Mouse (Mus musculus) intestine, embryonic 16.5 days (tissue): ENCODE data around the gene Sema4f. TPM values are rescaled to one million over a fixed set of nuclear protein-coding genes. Genes with fewer than 3 reads are reported as not detected.

Experiments used
- ATAC-seq: fragments of 200-750 bp; cut with Nextera tagmentation; 2 replicates; pipeline ENCODE4 v1.8.0; 2017; ENCODE audit warnings: moderate TSS enrichment, moderate library complexity
- H3K27ac ChIP-seq: fragments of 300-500 bp; sonication (generic); 2 replicates; pipeline ENCODE4 v1.5.1; 2014; ENCODE audit warnings: mild to moderate bottlenecking, low read length
- H3K27me3 ChIP-seq: fragments of 300-500 bp; sonication (generic); replicated peaks from 2 replicates; pipeline ENCODE4 v1.6.1; 2014; ENCODE audit warnings: low read length, control low read depth, mixed read lengths; ENCODE audit not compliant: control insufficient read depth, insufficient read depth
- H3K36me3 ChIP-seq: fragments of 300-500 bp; sonication (generic); 2 replicates; pipeline ENCODE4 v1.6.1; 2014; ENCODE audit warnings: low read length, control low read depth; ENCODE audit not compliant: control insufficient read depth, insufficient read depth
- H3K4me1 ChIP-seq: fragments of 300-500 bp; sonication (generic); 2 replicates; pipeline ENCODE4 v1.6.1; 2014; ENCODE audit warnings: low read length, control low read depth, mixed read lengths; ENCODE audit not compliant: control insufficient read depth, insufficient read depth
- H3K4me2 ChIP-seq: fragments of 300-500 bp; sonication (generic); 2 replicates; pipeline ENCODE4 v1.6.1; 2014; ENCODE audit warnings: low read depth, low read length, control low read depth
- H3K4me3 ChIP-seq: fragments of 300-500 bp; sonication (generic); 2 replicates; pipeline ENCODE4 v1.5.1; 2014; ENCODE audit warnings: mild to moderate bottlenecking, low read length
- H3K9ac ChIP-seq: fragments of 300-500 bp; sonication (generic); 2 replicates; pipeline ENCODE4 v1.6.1; 2014; ENCODE audit warnings: low read depth, low read length
- H3K9me3 ChIP-seq: fragments of 300-500 bp; sonication (generic); 2 replicates; pipeline ENCODE4 v1.6.1; 2016; ENCODE audit warnings: low read length, control low read depth; ENCODE audit not compliant: control insufficient read depth
- WGBS: fragments of 180-500 bp; shearing (Covaris S2); extraction: QIAGEN DNeasy Blood & Tissue Kit; methylation state at CpG from one replicate; pipeline ENCODE4 v1.1.7; 2014; 5-methylcytosine and 5-hydroxymethylcytosine counted together
- polyA plus RNA-seq: library from polyadenylated mRNA; unstranded; fragments of >200 nt; fragmentation: Nextera tagmentation; extraction: Ambion mirVana; gene quantifications from 2 replicates; pipeline ENCODE4 v1.2.1, GENCODE M21; 2015

Sema4f gene
- polyA plus RNA-seq, 1 experiment from 2014 or later: 1.2 TPM

GRCm38 (mm10) chr6:82862042-82862441 lies 77.5 kb downstream of the Sema4f start:
- 55% methylated on average over 3 of the region's 3 CpGs for WGBS
- Histone ChIP-seq H3K4me1 (peaks cover 11% of the 10 kb centered on the region; the same call in 1 of the 2 replicates), H3K4me2 (no peak overlapping the region), H3K27ac (no peak overlapping the region), H3K27me3 (no peaks in the 10 kb centered on the region), H3K4me3 (no peak overlapping the region), H3K9me3 (no peaks in the 10 kb centered on the region), H3K36me3 (no peaks in the 10 kb centered on the region), H3K9ac (no peak overlapping the region)
- ATAC-seq: no peak

Other genes starting within 250 kb of the Sema4f start
- gene Pole4, start 234.4 kb downstream of the Sema4f start, polyA plus RNA-seq: 80.1 and 82.6 TPM in 2 replicates
- 14.7 and 18.0 TPM in 2 replicates for gene Hk2, start 165.3 kb downstream of the Sema4f start, polyA plus RNA-seq
- 0.34 and 0.62 TPM in 2 replicates for gene M1ap, start 7.1 kb upstream of the Sema4f start, polyA plus RNA-seq
- 9.5 and 9.6 TPM in 2 replicates for gene Dok1, start 93.7 kb upstream of the Sema4f start, polyA plus RNA-seq
- gene Loxl3, start 94.4 kb upstream of the Sema4f start, polyA plus RNA-seq: 11.3 and 11.9 TPM in 2 replicates
- 258 and 265 TPM in 2 replicates for gene Aup1, start 114.8 kb upstream of the Sema4f start, polyA plus RNA-seq
- gene Htra2, start 115.5 kb upstream of the Sema4f start, polyA plus RNA-seq: 66.0 and 68.5 TPM in 2 replicates
- gene Dqx1, start 118.1 kb upstream of the Sema4f start, polyA plus RNA-seq: 24.0 and 28.7 TPM in 2 replicates
- gene Tlx2, start 130.5 kb upstream of the Sema4f start, polyA plus RNA-seq: 9.3 and 10.4 TPM in 2 replicates
- 27.2 and 29.7 TPM in 2 replicates for gene Pcgf1, start 138.1 kb upstream of the Sema4f start, polyA plus RNA-seq
- 0.58 and 0.62 TPM in 2 replicates for gene Lbx2, start 146.6 kb upstream of the Sema4f start, polyA plus RNA-seq
- gene Ccdc142, start 161.8 kb upstream of the Sema4f start, polyA plus RNA-seq: 1.7 and 3.0 TPM in 2 replicates
- 1.7 and 2.0 TPM in 2 replicates for gene Gm42688, start 161.8 kb upstream of the Sema4f start, polyA plus RNA-seq
- 118 and 134 TPM in 2 replicates for gene Mrpl53, start 169.3 kb upstream of the Sema4f start, polyA plus RNA-seq
- 8.8 and 9.4 TPM in 2 replicates for gene Mogs, start 175.7 kb upstream of the Sema4f start, polyA plus RNA-seq
- 94.4 and 95.5 TPM in 2 replicates for gene Wbp1, start 181.8 kb upstream of the Sema4f start, polyA plus RNA-seq
- 8.2 and 8.8 TPM in 2 replicates for gene Ino80b, start 185.7 kb upstream of the Sema4f start, polyA plus RNA-seq
- gene Rtkn, start 195.7 kb upstream of the Sema4f start, polyA plus RNA-seq: 24.4 and 26.1 TPM in 2 replicates
- gene Wdr54, start 216.6 kb upstream of the Sema4f start, polyA plus RNA-seq: 2.9 and 4.6 TPM in 2 replicates
- 1.9 and 2.4 TPM in 2 replicates for gene 1700003E16Rik, start 216.6 kb upstream of the Sema4f start, polyA plus RNA-seq
- gene Dctn1, start 226.2 kb upstream of the Sema4f start, polyA plus RNA-seq: 73.5 and 84.5 TPM in 2 replicates